In genomic region chr3:94658740-94659095, GRCm38 (mm10) we compare ENCODE assay signal across 8 mouse cellular contexts. TPM values are rescaled to one million over a fixed set of nuclear protein-coding genes. Genes with fewer than 3 reads are reported as not detected.
DNase-seq lines count a peak whose midpoint lies in the region; ATAC-seq lines count a peak whose summit lies in the region.
"Not testable (repeated sequence)": the region's sequence is repeated elsewhere in the genome, so short reads cannot be mapped to it uniquely, and the experiment has no call there.

Tuft1 (minus strand) TSS chr3:94658872.

- not testable (repeated sequence) for H3K27me3 ChIP-seq in embryonic facial prominence, embryonic 13.5 days; intestine, embryonic 15.5 days (replicated peaks)

- peak; percentile 87 for ATAC-seq in embryonic facial prominence, embryonic 13.5 days (ENCODE audit: insufficient number of reproducible peaks, insufficient read depth, low FRiP score, low TSS enrichment, low read depth)
- ATAC-seq in intestine, embryonic 15.5 days, result peak; percentile 96

- H3K9me3 ChIP-seq in embryonic facial prominence, embryonic 13.5 days; intestine, embryonic 15.5 days: not testable (repeated sequence)

- not testable (repeated sequence) for H3K36me3 ChIP-seq in embryonic facial prominence, embryonic 13.5 days; intestine, embryonic 15.5 days

- H3K4me2 ChIP-seq in embryonic facial prominence, embryonic 13.5 days, result peak within 1 kb of the TSS; percentile 67
- peak within 1 kb of the TSS; percentile 74 for H3K4me2 ChIP-seq in intestine, embryonic 15.5 days (replicated peaks)

- not testable (repeated sequence) for H3K27ac ChIP-seq in embryonic facial prominence, embryonic 13.5 days
- H3K27ac ChIP-seq in intestine, embryonic 15.5 days, result peak within 1 kb of the TSS; percentile 74

- not testable (repeated sequence) for H3K4me1 ChIP-seq in embryonic facial prominence, embryonic 13.5 days; intestine, embryonic 15.5 days (replicated peaks)

- 0% methylated on average over 19 of the region's 33 CpGs for WGBS in embryonic facial prominence, embryonic 13.5 days
- under 1% methylated on average over 21 of the region's 33 CpGs for WGBS in intestine, embryonic 15.5 days

- H3K9ac ChIP-seq in embryonic facial prominence, embryonic 13.5 days, result peak within 1 kb of the TSS; percentile 59
- H3K9ac ChIP-seq in intestine, embryonic 15.5 days, result peak within 1 kb of the TSS; percentile 48

- intact Hi-C loops in left cerebral cortex, postnatal 10 days (cut with DNase I), result not testable (repeated sequence)

- peak within 1 kb of the TSS; percentile 45 for H3K4me3 ChIP-seq in embryonic facial prominence, embryonic 13.5 days
- peak within 1 kb of the TSS; percentile 43 for H3K4me3 ChIP-seq in intestine, embryonic 15.5 days (replicated peaks)

- peak; percentile 91 for DNase-seq in adrenal gland, adult 2 months
- DNase-seq in heart, adult 18-20 months, result peak; percentile 74 to 85
- peak; percentile 9 to 67 for DNase-seq in left cerebral cortex, postnatal 10 days (ENCODE audit: extremely low spot score in 1 of 2, low spot score in 2 of 2)
- DNase-seq in lung, postnatal 36 days, result peak; percentile 90
- DNase-seq in ovary, postnatal 36 days (ENCODE audit: low spot score), result peak; percentile 82
- peak; percentile 89 to 92 for DNase-seq in thymus, postnatal 36 days

RNA-seq across cellular contexts. Expression of gene Tuft1, which starts in this region (rescaled TPM):
- 10 to 100 TPM; 13.2 to 13.8 TPM for total RNA-seq in adrenal gland, adult 2 months (2021)
- polyA plus RNA-seq in adrenal gland, adult 2 months (2012; rRNA removed), result 6.8 and 7.1 TPM in 2 replicates
- 8.6 and 8.7 TPM in 2 replicates for polyA plus RNA-seq in embryonic facial prominence, embryonic 13.5 days (2015; fragmentation: Nextera tagmentation; extraction: Ambion mirVana)
- 1 to 10 TPM; 3.0 to 3.5 TPM for total RNA-seq in heart, adult 18-20 months (2021)
- polyA plus RNA-seq in intestine, embryonic 15.5 days (2015; fragmentation: Nextera tagmentation; extraction: Ambion mirVana), result 10.2 and 11.6 TPM in 2 replicates
- total RNA-seq in left cerebral cortex, postnatal 10 days (2021), result 1 to 10 TPM in 1 of 2 experiments, under 1 TPM in 1; 0.77 to 1.3 TPM

Comparison
In these comparisons a context has a peak if more than half of its experiments do, and no peak if none do; other contexts are left out.
1. DNase-seq: peak in every context shown above with its lines; median percentile 91 in adrenal gland, adult 2 months; 90 in thymus, postnatal 36 days; 90 in lung, postnatal 36 days; 82 in ovary, postnatal 36 days; 80 in heart, adult 18-20 months; 38 in left cerebral cortex, postnatal 10 days.